Mouse (Mus musculus): Measurements from ENCODE around the gene Pbrm1.

Pbrm1 gene

DNA sequence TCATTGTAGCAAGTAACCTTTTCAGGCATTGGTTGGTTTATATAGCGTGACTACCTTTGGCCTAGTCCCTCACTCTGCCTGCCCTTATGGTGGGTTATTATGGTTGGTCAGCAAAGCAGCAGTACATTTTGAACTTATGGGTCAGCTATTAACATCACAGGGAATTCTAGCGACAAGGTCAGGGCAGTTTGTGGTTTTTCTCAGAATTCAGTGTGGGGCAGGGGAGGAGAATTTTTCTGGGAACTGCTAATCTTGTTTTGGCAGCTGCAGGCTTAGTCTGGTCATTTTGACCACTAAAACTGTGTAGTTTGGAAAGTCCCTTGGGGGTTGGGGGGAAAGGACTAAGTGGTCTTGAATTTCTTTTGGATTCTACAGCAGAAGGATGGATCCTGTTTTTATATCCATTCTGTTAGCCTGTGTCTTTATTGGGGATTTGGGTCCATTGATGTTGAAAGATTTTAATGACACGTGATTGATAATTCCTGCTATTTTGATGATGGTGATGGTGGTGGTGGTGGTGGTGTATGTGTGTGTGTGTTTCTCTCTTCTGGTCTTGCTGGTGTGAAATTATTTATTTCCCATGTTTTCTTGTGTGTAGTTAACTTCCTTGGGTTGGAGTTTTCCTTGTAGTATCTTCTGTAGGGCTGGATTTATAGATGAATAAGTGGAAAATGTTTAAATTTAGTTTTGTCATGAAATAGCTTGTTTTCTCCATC, 60.5 kb downstream of the Pbrm1 start:
- DNase-seq (ENCODE audit: low spot score in 2 of 2), result no peak

GRCm38 (mm10) chr14:31081147-31081546, 62.2 kb downstream of the Pbrm1 start:
- DNase-seq (ENCODE audit: low spot score in 2 of 2), result no peak

DNA sequence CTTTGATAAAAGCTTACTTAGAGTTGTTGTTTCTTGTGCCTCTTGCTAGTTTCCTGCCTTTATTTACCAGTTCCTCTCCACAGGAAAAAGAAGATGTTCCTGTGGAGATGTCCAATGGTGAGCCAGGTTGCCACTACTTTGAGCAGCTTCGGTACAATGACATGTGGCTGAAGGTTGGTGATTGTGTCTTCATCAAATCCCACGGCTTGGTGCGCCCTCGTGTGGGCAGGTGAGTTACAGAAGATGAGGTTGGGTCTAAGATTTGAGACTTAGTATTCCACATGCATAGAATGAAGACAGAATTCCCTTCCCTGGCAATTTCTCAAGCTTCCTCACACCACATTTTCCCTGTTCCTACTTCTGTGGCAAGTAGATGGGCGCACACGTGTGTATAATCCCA, 68.5 kb downstream of the Pbrm1 start:
- no peak for DNase-seq (ENCODE audit: low spot score in 2 of 2)

GRCm38 (mm10) chr14:31088515-31088914, 69.6 kb downstream of the Pbrm1 start:
- no peak for DNase-seq (ENCODE audit: low spot score in 2 of 2)

DNA sequence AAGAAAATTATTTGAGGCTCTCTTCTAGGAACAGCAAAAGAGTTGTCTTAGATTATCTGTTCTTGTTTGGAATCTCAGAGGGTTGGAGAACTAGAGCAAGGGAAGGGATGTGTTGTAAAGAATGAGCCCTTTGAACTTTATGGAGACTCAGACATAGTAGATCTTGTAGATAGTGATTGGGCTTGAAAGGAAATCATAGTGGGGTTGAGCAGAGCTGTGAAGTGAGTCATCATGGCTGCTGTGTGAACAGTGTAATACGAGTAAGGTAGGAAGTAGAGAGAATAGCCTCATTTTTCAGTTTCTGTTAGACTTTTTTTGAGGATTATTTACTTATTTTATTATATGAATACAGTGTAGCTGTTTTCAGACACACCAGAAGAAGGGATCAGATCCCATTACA, 71.0 kb downstream of the Pbrm1 start:
- no peak for DNase-seq (ENCODE audit: low spot score in 2 of 2)

GRCm38 (mm10) chr14:31105156-31105555, 86.2 kb downstream of the Pbrm1 start:
- DNase-seq (ENCODE audit: low spot score in 2 of 2), result no peak

- peak in 1 of 2 experiments; percentile 26 for DNase-seq (ENCODE audit: low spot score in 2 of 2)
These were observed 91.7 kb downstream of the Pbrm1 start for GRCm38 (mm10) chr14:31110613-31111012.

DNA sequence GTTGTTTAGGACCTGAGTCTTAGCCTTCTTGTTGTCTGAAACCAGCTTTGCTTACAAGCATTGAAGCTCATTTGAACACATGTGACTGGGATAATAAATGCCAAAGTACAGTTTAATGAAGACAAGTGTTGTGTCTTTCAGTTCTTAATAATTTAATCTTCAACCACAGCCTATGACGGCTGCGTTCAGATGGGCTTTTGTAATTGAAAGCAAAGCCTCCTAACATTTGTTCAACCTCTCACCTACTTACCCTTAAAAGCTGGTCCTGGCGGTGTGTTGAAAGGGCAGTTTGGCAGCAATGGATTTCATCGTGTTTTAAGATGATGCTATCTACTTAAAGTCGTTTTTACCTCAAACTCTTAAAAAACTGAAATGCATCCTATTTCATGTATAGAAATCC, 93.2 kb downstream of the Pbrm1 start:
- no peak for DNase-seq (ENCODE audit: low spot score in 2 of 2)

DNA sequence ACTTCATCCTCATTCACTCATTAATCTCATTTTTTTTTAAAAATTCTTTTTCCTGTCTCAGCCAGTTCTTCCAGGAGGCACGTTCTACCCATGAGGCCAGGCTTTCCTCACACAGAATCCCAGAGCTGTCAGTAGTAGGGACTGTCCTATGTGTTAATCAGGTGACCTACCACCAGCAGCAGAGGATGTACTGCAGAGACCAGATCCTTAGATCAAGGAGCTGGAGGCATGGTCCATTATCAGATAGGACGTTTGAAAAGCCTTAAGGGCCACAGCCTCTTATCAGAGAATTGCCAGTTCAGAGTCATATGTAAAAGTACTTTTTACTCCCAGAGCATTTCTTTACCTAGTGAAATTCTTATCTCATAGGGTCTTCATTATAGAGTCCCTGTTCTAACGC, 95.1 kb downstream of the Pbrm1 start:
- DNase-seq (ENCODE audit: low spot score in 2 of 2), result no peak

DNA sequence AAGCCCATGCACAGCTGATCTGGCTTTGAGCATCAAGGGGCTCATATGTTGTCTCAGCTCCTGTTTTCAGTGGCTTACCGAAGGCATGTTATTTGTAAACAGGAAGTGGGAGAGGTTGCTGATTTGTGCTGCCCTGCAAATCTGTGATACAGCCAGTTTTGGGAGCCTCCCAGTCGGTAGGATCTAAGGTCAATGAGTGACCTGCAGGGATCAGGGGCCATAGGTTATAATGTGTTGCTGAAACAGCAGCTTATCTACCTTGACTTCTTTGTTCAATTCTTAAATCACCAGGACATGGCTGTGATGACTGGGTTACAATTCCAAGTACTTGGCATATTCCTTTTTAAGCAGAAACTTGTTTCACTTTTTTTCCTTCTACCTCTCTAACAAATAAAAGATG, 96.6 kb downstream of the Pbrm1 start:
- no peak for DNase-seq (ENCODE audit: low spot score in 2 of 2)

DNA sequence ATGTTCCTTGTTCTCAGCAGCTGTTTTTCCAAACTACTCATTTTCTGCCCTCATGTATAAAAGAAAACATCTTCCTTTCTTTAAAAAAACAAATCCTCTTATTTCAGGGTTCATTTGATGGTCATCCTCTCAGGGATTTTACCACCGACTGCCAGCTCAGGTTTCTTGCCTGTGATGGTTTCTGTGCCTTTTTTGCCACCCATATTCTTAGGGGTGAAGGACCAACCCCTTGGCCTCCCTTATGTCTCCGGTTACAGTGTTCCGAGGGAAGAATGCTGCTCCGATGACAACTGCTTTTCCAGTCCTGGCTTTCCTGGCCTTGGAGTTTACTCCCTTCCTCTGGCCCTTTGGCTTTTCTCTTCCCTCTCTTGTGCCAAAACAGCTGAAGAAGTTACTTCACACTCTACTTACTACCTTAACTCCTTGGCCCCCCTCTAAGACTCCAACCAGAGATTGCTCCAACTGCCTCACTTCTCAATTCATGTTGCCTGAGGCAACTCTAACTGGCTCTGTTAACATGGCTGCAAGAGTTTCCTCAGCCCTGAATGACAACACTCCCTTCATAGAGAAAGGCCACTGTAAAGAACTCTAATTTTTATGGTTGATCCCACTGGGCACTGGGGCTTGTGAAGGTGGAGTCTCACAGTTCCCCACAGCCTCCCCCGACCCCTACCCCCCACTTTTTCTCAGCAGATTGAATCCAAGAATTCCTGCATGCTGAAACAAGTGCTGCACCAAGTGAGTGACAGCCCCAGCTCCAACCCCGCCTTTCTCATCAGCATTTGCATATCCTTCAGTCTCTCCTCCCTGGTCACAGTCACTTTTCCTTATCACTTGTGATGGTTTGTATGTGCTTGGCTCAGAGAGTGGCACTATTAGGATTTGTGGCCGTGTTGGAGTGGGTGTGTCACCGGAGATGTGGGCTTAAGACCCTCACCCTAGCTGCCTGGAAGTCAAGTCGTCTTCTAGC, 106.5 kb downstream of the Pbrm1 start:
- DNase-seq (ENCODE audit: low spot score in 2 of 2), result peak; percentile 13 to 53

GRCm38 (mm10) chr14:31126826-31127225, 107.9 kb downstream of the Pbrm1 start:
- DNase-seq (ENCODE audit: low spot score in 2 of 2), result peak in 1 of 2 experiments; percentile 60

DNA sequence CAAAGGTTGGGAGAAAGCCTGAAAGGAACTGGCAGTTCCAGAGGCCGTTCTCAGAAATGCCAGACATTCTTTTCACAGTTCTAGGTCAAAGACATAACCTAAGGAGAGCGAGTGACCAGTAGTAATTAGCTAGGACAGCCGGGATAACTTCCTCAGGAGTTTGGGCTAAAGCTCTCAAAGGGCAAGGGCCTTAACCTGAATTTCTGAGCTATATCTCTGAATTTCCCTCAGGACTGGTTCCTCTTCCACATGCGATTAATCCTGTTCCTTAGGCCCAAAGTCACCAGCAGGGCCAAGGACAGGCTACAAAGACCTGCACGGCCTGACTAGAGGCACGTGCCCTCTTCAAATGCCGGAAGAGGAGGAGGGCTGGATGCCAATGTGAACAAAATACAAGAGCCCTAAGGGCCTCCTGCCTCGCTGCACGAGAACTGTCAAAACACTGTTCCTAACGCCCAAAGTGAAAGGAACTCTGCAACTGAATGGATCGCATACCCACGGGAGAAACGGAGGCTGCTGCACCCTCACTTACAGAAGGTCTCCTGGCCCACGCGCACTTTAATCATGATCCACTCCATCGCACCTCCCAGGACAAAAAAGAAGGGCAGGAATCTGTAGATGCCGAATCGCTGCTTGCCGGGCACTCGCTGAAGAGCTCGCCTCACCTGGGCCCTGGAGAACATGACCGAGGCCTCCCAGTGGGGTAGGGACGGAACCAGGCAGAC, 109.3 kb downstream of the Pbrm1 start:
- DNase-seq (ENCODE audit: low spot score in 2 of 2), result peak in 1 of 2 experiments; percentile 46

GRCm38 (mm10) chr14:31128826-31129219, 109.9 kb downstream of the Pbrm1 start, which contains the start of gene Smim4:
Smim4 (minus strand) TSS chr14:31128956.
- peak; percentile 95 to 96 for DNase-seq (ENCODE audit: low spot score in 2 of 2)

GRCm38 (mm10) chr14:31129326-31130235, 110.6 kb downstream of the Pbrm1 start:
- peak in 1 of 2 experiments; percentile 59 for DNase-seq (ENCODE audit: low spot score in 2 of 2)

GRCm38 (mm10) chr14:31130236-31131220, 111.6 kb downstream of the Pbrm1 start, which contains the start of gene Nt5dc2:
Nt5dc2 (plus strand) TSS chr14:31131053.
- peak; percentile 84 to 91 for DNase-seq (ENCODE audit: low spot score in 2 of 2)

DNA sequence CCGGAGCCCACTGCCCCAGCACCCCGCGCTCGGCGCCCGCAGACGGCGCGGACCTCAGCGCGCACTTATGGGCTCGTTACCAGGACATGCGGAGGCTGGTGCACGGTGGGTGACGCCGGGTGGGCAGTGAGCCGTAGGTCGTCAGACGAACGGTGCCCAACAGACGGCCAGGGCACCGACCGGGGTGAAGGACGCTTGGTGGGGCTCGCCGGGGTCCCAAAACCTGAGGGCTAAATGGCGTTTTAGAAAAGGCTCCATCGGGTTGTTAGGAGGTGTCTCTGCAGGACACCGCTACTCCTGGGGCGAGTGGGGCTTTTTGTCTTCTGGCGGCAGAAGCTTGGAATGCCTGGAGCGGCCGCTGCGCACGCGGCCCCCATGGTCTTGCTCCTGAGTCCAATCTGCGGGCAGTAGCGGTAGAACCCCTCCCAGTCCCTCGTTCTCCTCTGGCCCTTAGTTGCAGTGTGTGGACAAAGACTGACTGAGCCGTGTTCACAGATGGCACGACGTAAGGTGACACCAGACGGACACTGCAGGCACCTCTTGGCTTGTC, 112.4 kb downstream of the Pbrm1 start:
- no peak for DNase-seq (ENCODE audit: low spot score in 2 of 2)

DNA sequence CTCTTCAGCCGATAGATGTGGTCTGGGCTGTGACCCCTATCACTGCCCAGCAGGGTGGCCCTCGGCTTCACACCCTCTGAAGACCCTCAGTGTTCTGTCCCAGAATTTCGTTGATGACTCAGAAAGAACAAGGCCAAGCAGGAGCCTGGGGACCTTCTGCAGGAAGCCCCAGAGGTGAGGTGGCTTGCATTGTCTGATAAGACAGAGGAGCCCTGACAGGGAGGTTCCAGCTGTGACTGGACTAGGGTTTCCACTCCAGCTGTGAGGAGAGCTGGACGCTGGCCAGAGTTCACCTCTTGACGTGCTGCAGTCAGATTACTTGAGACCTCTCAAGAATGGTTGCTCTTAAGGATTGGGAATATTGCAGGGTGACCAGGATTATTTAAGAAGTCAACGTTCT, 113.1 kb downstream of the Pbrm1 start:
- DNase-seq (ENCODE audit: low spot score in 2 of 2), result peak; percentile 48 to 68

GRCm38 (mm10) chr14:31132491-31132975, 113.6 kb downstream of the Pbrm1 start:
- peak in 1 of 2 experiments; percentile 61 for DNase-seq (ENCODE audit: low spot score in 2 of 2)

All from spleen, postnatal 4 days (tissue).